ENCODE assay signal across 8 mouse cellular contexts in the genomic region with DNA sequence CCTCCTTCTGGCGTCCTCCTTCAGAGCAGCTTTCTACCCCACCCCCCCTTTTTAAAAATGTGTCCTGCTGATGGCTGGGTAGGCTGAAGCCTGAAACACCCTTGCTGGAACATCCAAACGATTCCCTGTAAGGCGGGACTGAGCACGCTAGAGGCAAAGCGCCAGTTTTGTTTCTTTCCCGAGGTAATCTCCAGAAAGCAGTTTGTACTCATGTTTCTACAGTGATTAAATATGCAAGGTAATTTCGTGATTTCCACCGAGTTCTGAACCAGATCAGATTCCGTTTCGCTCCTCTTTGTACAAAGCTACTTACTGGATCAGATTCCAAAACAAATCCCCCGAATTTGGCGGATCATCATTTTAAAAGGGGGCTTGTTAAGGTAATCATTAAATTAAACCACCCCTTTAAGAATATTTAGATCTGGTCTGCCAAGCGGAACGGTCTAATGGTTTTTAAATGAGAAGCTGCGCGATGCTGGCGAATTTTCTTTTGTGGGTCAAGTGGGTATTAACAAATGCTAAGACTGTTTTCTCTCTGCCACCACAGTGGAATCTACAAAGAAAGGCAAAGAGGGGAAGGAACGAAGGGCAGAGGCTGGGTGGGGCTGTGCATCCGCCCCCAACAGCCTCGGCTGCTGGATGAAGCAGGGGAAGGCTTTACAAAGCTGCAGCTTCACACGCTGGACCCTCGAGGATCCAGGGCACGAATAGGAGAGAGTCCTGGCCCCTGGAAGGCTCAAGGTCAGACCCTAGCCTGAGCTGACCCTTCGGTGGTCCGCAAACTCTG.
DNase-seq lines count a peak whose midpoint lies in the region; ATAC-seq lines count a peak whose summit lies in the region.

No protein-coding gene starts in this region.

- H3K4me3 ChIP-seq in kidney, embryonic 14.5 days (ENCODE audit: low read length), result no peak overlapping the region
- peak overlapping the region; percentile 33; the same call in 1 of the 2 replicates for H3K4me3 ChIP-seq in embryonic facial prominence, embryonic 10.5 days
- H3K4me3 ChIP-seq in hindbrain, embryonic 16.5 days (ENCODE audit: low read length), result no peak overlapping the region
- no peak overlapping the region for H3K4me3 ChIP-seq in neural tube, embryonic 14.5 days (ENCODE audit: low read depth, low read length)

- peaks cover 6% of the 10 kb centered on the region; the same call in 1 of the 2 replicates for H3K4me1 ChIP-seq in kidney, embryonic 14.5 days (ENCODE audit: control insufficient read depth, insufficient read depth, low read length)
- H3K4me1 ChIP-seq in embryonic facial prominence, embryonic 10.5 days, result peaks cover 38% of the 10 kb centered on the region
- H3K4me1 ChIP-seq in hindbrain, embryonic 16.5 days (ENCODE audit: control insufficient read depth, insufficient read depth, low read depth, low read length), result peaks cover 18% of the 10 kb centered on the region
- H3K4me1 ChIP-seq in neural tube, embryonic 14.5 days (ENCODE audit: control insufficient read depth, insufficient read depth, low read length), result no peaks in the 10 kb centered on the region; the same call in 1 of the 2 replicates

- no peaks in the 10 kb centered on the region for H3K36me3 ChIP-seq in kidney, embryonic 14.5 days (ENCODE audit: control insufficient read depth, insufficient read depth, low read length)
- no peaks in the 10 kb centered on the region for H3K36me3 ChIP-seq in embryonic facial prominence, embryonic 10.5 days (replicated peaks)
- no peaks in the 10 kb centered on the region for H3K36me3 ChIP-seq in hindbrain, embryonic 16.5 days (ENCODE audit: control insufficient read depth, insufficient read depth, low read length)
- no peaks in the 10 kb centered on the region for H3K36me3 ChIP-seq in neural tube, embryonic 14.5 days (ENCODE audit: control insufficient read depth, insufficient read depth, low read length)

- no peak for DNase-seq in kidney, adult 9 months
- DNase-seq in embryonic facial prominence, embryonic 10.5 days (ENCODE audit: low spot score), result peak; percentile 42
- no peak for DNase-seq in spleen, postnatal 4 days (ENCODE audit: low spot score in 2 of 2)
- no peak for DNase-seq in right cerebral cortex, postnatal 4 days
- DNase-seq in lung, postnatal 10 days, result no peak

- no peak overlapping the region for H3K27ac ChIP-seq in kidney, embryonic 14.5 days (ENCODE audit: low read depth, low read length)
- H3K27ac ChIP-seq in embryonic facial prominence, embryonic 10.5 days (replicated peaks), result peak overlapping the region; percentile 79
- H3K27ac ChIP-seq in hindbrain, embryonic 16.5 days (ENCODE audit: low read depth, low read length), result no peak overlapping the region
- H3K27ac ChIP-seq in neural tube, embryonic 14.5 days (ENCODE audit: low read depth, low read length), result no peak overlapping the region

- no peak overlapping the region for H3K9ac ChIP-seq in kidney, embryonic 14.5 days (ENCODE audit: low read depth, low read length)
- peak overlapping the region; percentile 2; the same call in 1 of the 2 replicates for H3K9ac ChIP-seq in hindbrain, embryonic 16.5 days (ENCODE audit: low read depth, low read length)
- H3K9ac ChIP-seq in neural tube, embryonic 14.5 days (replicated peaks; ENCODE audit: low read depth, low read length), result no peak overlapping the region

- ATAC-seq in kidney, embryonic 14.5 days (ENCODE audit: low FRiP score, low TSS enrichment), result peak; percentile 35; the same call in 1 of the 2 replicates
- no peak for ATAC-seq in hindbrain, embryonic 16.5 days
- ATAC-seq in neural tube, embryonic 14.5 days (ENCODE audit: low read depth), result no peak

- peak overlapping the region; percentile 36 for H3K4me2 ChIP-seq in kidney, embryonic 14.5 days (replicated peaks; ENCODE audit: low read depth, low read length)
- peak overlapping the region; percentile 30 for H3K4me2 ChIP-seq in hindbrain, embryonic 16.5 days (ENCODE audit: low read length)
- peak overlapping the region; percentile 11; the same call in 1 of the 2 replicates for H3K4me2 ChIP-seq in neural tube, embryonic 14.5 days (ENCODE audit: low read depth, low read length)

- no peaks in the 10 kb centered on the region for H3K27me3 ChIP-seq in kidney, embryonic 14.5 days (ENCODE audit: control insufficient read depth, insufficient read depth, low read length)
- H3K27me3 ChIP-seq in embryonic facial prominence, embryonic 10.5 days (replicated peaks; ENCODE audit: low read depth, poor library complexity, severe bottlenecking), result peaks cover 16% of the 10 kb centered on the region
- no peaks in the 10 kb centered on the region for H3K27me3 ChIP-seq in hindbrain, embryonic 16.5 days (replicated peaks; ENCODE audit: control insufficient read depth, insufficient read depth, low read length)
- H3K27me3 ChIP-seq in neural tube, embryonic 14.5 days (ENCODE audit: control insufficient read depth, insufficient read depth, low read length), result no peaks in the 10 kb centered on the region

- no peaks in the 10 kb centered on the region for H3K9me3 ChIP-seq in kidney, embryonic 14.5 days (ENCODE audit: control insufficient read depth, low read length)
- no peaks in the 10 kb centered on the region for H3K9me3 ChIP-seq in embryonic facial prominence, embryonic 10.5 days
- no peaks in the 10 kb centered on the region for H3K9me3 ChIP-seq in hindbrain, embryonic 16.5 days (ENCODE audit: control insufficient read depth, low read length)
- H3K9me3 ChIP-seq in neural tube, embryonic 14.5 days (ENCODE audit: control insufficient read depth, low read length), result no peaks in the 10 kb centered on the region

- 18% methylated on average over 25 of the region's 25 CpGs for WGBS in kidney, embryonic 14.5 days
- 15% methylated on average over 25 of the region's 25 CpGs for WGBS in embryonic facial prominence, embryonic 10.5 days
- 18% methylated on average over 25 of the region's 25 CpGs for WGBS in hindbrain, embryonic 16.5 days
- 19% methylated on average over 25 of the region's 25 CpGs for WGBS in neural tube, embryonic 14.5 days
